Mouse (Mus musculus): Measurements from ENCODE around the gene Slc9a8. TPM values are rescaled to one million over a fixed set of nuclear protein-coding genes. Genes with fewer than 3 reads are reported as not detected.

The Slc9a8 gene
- polyA plus RNA-seq, 1 experiment from 2014 or later = 23.9 TPM

- no peak overlapping the region for H3K9ac ChIP-seq (ENCODE audit: low read length)
Measured at GRCm38 (mm10) chr2:167459071-167459865, 37.8 kb downstream of the Slc9a8 start.

GRCm38 (mm10) chr2:167462954-167463353 lies 41.4 kb downstream of the Slc9a8 start:
- H3K4me2 ChIP-seq (ENCODE audit: low read depth, low read length, severe bottlenecking) = no peak overlapping the region
- no peaks in the 10 kb centered on the region for H3K4me1 ChIP-seq (replicated peaks; ENCODE audit: control insufficient read depth, insufficient read depth, low read length)
- no peak overlapping the region for H3K9ac ChIP-seq (ENCODE audit: low read length)
- H3K27me3 ChIP-seq (ENCODE audit: control insufficient read depth, insufficient read depth, low read length) = no peaks in the 10 kb centered on the region
- no peak overlapping the region for H3K4me3 ChIP-seq (ENCODE audit: low read depth, low read length)
- peaks cover 6% of the 10 kb centered on the region; the same call in 1 of the 2 replicates for H3K36me3 ChIP-seq (ENCODE audit: control insufficient read depth, insufficient read depth, low read length)
- H3K27ac ChIP-seq (ENCODE audit: low read depth, low read length) = no peak overlapping the region
- 71% methylated on average over 6 of the region's 6 CpGs for WGBS
- ATAC-seq (replicated peaks; ENCODE audit: low FRiP score) (no peak), DNase-seq (ENCODE audit: low spot score) (peak; percentile 77)
- H3K9me3 ChIP-seq (ENCODE audit: control insufficient read depth, low read length) = no peaks in the 10 kb centered on the region

More at GRCm38 (mm10) chr2:167459071-167459865, 37.8 kb downstream of the Slc9a8 start:
- Histone ChIP-seq H3K9me3 (ENCODE audit: control insufficient read depth, low read length) (no peaks in the 10 kb centered on the region), H3K4me3 (ENCODE audit: low read depth, low read length) (no peak overlapping the region), H3K27ac (ENCODE audit: low read depth, low read length) (no peak overlapping the region), H3K4me2 (ENCODE audit: low read depth, low read length, severe bottlenecking) (no peak overlapping the region), H3K4me1 (replicated peaks; ENCODE audit: control insufficient read depth, insufficient read depth, low read length) (no peaks in the 10 kb centered on the region), H3K27me3 (ENCODE audit: control insufficient read depth, insufficient read depth, low read length) (no peaks in the 10 kb centered on the region), H3K36me3 (ENCODE audit: control insufficient read depth, insufficient read depth, low read length) (no peaks in the 10 kb centered on the region; the same call in 1 of the 2 replicates)
- WGBS = 93% methylated on average over 6 of the region's 6 CpGs
- ATAC-seq (replicated peaks; ENCODE audit: low FRiP score) (no peak), DNase-seq (ENCODE audit: low spot score) (no peak)

- 89% methylated on average over 5 of the region's 5 CpGs for WGBS
- no peaks in the 10 kb centered on the region for H3K4me1 ChIP-seq (replicated peaks; ENCODE audit: control insufficient read depth, insufficient read depth, low read length)
- no peak overlapping the region for H3K27ac ChIP-seq (ENCODE audit: low read depth, low read length)
- H3K27me3 ChIP-seq (ENCODE audit: control insufficient read depth, insufficient read depth, low read length) = no peaks in the 10 kb centered on the region
- DNase-seq (ENCODE audit: low spot score) = no peak
- H3K4me2 ChIP-seq (ENCODE audit: low read depth, low read length, severe bottlenecking) = no peak overlapping the region
- ATAC-seq (replicated peaks; ENCODE audit: low FRiP score) = no peak
- H3K9ac ChIP-seq (ENCODE audit: low read length) = no peak overlapping the region
- H3K4me3 ChIP-seq (ENCODE audit: low read depth, low read length) = no peak overlapping the region
- H3K36me3 ChIP-seq (ENCODE audit: control insufficient read depth, insufficient read depth, low read length) = peaks cover 6% of the 10 kb centered on the region; the same call in 1 of the 2 replicates
- no peaks in the 10 kb centered on the region for H3K9me3 ChIP-seq (ENCODE audit: control insufficient read depth, low read length)
Measured at GRCm38 (mm10) chr2:167463802-167464201, 42.3 kb downstream of the Slc9a8 start.

GRCm38 (mm10) chr2:167465951-167466350 lies 44.4 kb downstream of the Slc9a8 start:
- DNase-seq (ENCODE audit: low spot score) (no peak), ATAC-seq (replicated peaks; ENCODE audit: low FRiP score) (no peak)
- WGBS = 92% methylated on average over 3 of the region's 3 CpGs
- Histone ChIP-seq H3K27me3 (ENCODE audit: control insufficient read depth, insufficient read depth, low read length) (no peaks in the 10 kb centered on the region), H3K9me3 (ENCODE audit: control insufficient read depth, low read length) (no peaks in the 10 kb centered on the region), H3K9ac (ENCODE audit: low read length) (no peak overlapping the region), H3K36me3 (ENCODE audit: control insufficient read depth, insufficient read depth, low read length) (peaks cover 6% of the 10 kb centered on the region; the same call in 1 of the 2 replicates), H3K4me2 (ENCODE audit: low read depth, low read length, severe bottlenecking) (no peak overlapping the region), H3K27ac (ENCODE audit: low read depth, low read length) (no peak overlapping the region), H3K4me3 (ENCODE audit: low read depth, low read length) (no peak overlapping the region), H3K4me1 (replicated peaks; ENCODE audit: control insufficient read depth, insufficient read depth, low read length) (no peaks in the 10 kb centered on the region)

GRCm38 (mm10) chr2:167467214-167467613 lies 45.7 kb downstream of the Slc9a8 start:
- 86% methylated on average over 5 of the region's 5 CpGs for WGBS
- H3K9ac ChIP-seq (ENCODE audit: low read length) = no peak overlapping the region
- peaks cover 10% of the 10 kb centered on the region; the same call in 1 of the 2 replicates for H3K36me3 ChIP-seq (ENCODE audit: control insufficient read depth, insufficient read depth, low read length)
- H3K27me3 ChIP-seq (ENCODE audit: control insufficient read depth, insufficient read depth, low read length) = no peaks in the 10 kb centered on the region
- no peak overlapping the region for H3K27ac ChIP-seq (ENCODE audit: low read depth, low read length)
- no peaks in the 10 kb centered on the region for H3K4me1 ChIP-seq (replicated peaks; ENCODE audit: control insufficient read depth, insufficient read depth, low read length)
- DNase-seq (ENCODE audit: low spot score) (no peak), ATAC-seq (replicated peaks; ENCODE audit: low FRiP score) (no peak)
- no peaks in the 10 kb centered on the region for H3K9me3 ChIP-seq (ENCODE audit: control insufficient read depth, low read length)
- H3K4me3 ChIP-seq (ENCODE audit: low read depth, low read length) = no peak overlapping the region
- no peak overlapping the region for H3K4me2 ChIP-seq (ENCODE audit: low read depth, low read length, severe bottlenecking)

GRCm38 (mm10) chr2:167468444-167468843 lies 46.9 kb downstream of the Slc9a8 start:
- H3K27ac ChIP-seq (ENCODE audit: low read depth, low read length) = no peak overlapping the region
- 84% methylated on average over 6 of the region's 6 CpGs for WGBS
- H3K4me2 ChIP-seq (ENCODE audit: low read depth, low read length, severe bottlenecking) = no peak overlapping the region
- H3K4me3 ChIP-seq (ENCODE audit: low read depth, low read length) = no peak overlapping the region
- H3K27me3 ChIP-seq (ENCODE audit: control insufficient read depth, insufficient read depth, low read length) = no peaks in the 10 kb centered on the region
- DNase-seq (ENCODE audit: low spot score) (no peak), ATAC-seq (replicated peaks; ENCODE audit: low FRiP score) (no peak)
- no peaks in the 10 kb centered on the region for H3K4me1 ChIP-seq (replicated peaks; ENCODE audit: control insufficient read depth, insufficient read depth, low read length)
- no peak overlapping the region for H3K9ac ChIP-seq (ENCODE audit: low read length)
- peaks cover 12% of the 10 kb centered on the region; the same call in 1 of the 2 replicates for H3K36me3 ChIP-seq (ENCODE audit: control insufficient read depth, insufficient read depth, low read length)
- H3K9me3 ChIP-seq (ENCODE audit: control insufficient read depth, low read length) = no peaks in the 10 kb centered on the region

- Histone ChIP-seq H3K4me1 (replicated peaks; ENCODE audit: control insufficient read depth, insufficient read depth, low read length) (no peaks in the 10 kb centered on the region), H3K9ac (ENCODE audit: low read length) (no peak overlapping the region), H3K27me3 (ENCODE audit: control insufficient read depth, insufficient read depth, low read length) (no peaks in the 10 kb centered on the region), H3K4me2 (ENCODE audit: low read depth, low read length, severe bottlenecking) (no peak overlapping the region), H3K36me3 (ENCODE audit: control insufficient read depth, insufficient read depth, low read length) (peaks cover 9% of the 10 kb centered on the region; the same call in 1 of the 2 replicates), H3K9me3 (ENCODE audit: control insufficient read depth, low read length) (no peaks in the 10 kb centered on the region), H3K27ac (ENCODE audit: low read depth, low read length) (no peak overlapping the region), H3K4me3 (ENCODE audit: low read depth, low read length) (no peak overlapping the region)
- ATAC-seq (replicated peaks; ENCODE audit: low FRiP score) (no peak), DNase-seq (ENCODE audit: low spot score) (no peak)
- 90% methylated on average over 3 of the region's 3 CpGs for WGBS
Measured at GRCm38 (mm10) chr2:167470611-167471010, 49.1 kb downstream of the Slc9a8 start.

GRCm38 (mm10) chr2:167471585-167471984 lies 50.1 kb downstream of the Slc9a8 start:
- Histone ChIP-seq H3K4me3 (ENCODE audit: low read depth, low read length) (no peak overlapping the region), H3K9ac (ENCODE audit: low read length) (no peak overlapping the region), H3K27ac (ENCODE audit: low read depth, low read length) (no peak overlapping the region), H3K9me3 (ENCODE audit: control insufficient read depth, low read length) (no peaks in the 10 kb centered on the region), H3K27me3 (ENCODE audit: control insufficient read depth, insufficient read depth, low read length) (no peaks in the 10 kb centered on the region), H3K36me3 (ENCODE audit: control insufficient read depth, insufficient read depth, low read length) (peaks cover 7% of the 10 kb centered on the region; the same call in 1 of the 2 replicates), H3K4me1 (replicated peaks; ENCODE audit: control insufficient read depth, insufficient read depth, low read length) (peaks cover 8% of the 10 kb centered on the region), H3K4me2 (ENCODE audit: low read depth, low read length, severe bottlenecking) (no peak overlapping the region)
- ATAC-seq (replicated peaks; ENCODE audit: low FRiP score) (no peak), DNase-seq (ENCODE audit: low spot score) (no peak)
- WGBS = 89% methylated on average over 6 of the region's 6 CpGs

- Histone ChIP-seq H3K27me3 (ENCODE audit: control insufficient read depth, insufficient read depth, low read length) (no peaks in the 10 kb centered on the region), H3K4me3 (ENCODE audit: low read depth, low read length) (no peak overlapping the region), H3K9me3 (ENCODE audit: control insufficient read depth, low read length) (no peaks in the 10 kb centered on the region), H3K4me2 (ENCODE audit: low read depth, low read length, severe bottlenecking) (no peak overlapping the region), H3K9ac (ENCODE audit: low read length) (no peak overlapping the region), H3K36me3 (ENCODE audit: control insufficient read depth, insufficient read depth, low read length) (peaks cover 7% of the 10 kb centered on the region; the same call in 1 of the 2 replicates), H3K27ac (ENCODE audit: low read depth, low read length) (no peak overlapping the region), H3K4me1 (replicated peaks; ENCODE audit: control insufficient read depth, insufficient read depth, low read length) (peaks cover 12% of the 10 kb centered on the region)
- DNase-seq (ENCODE audit: low spot score) = no peak
- no peak for ATAC-seq (replicated peaks; ENCODE audit: low FRiP score)
- WGBS = 96% methylated on average over 6 of the region's 6 CpGs
Measured at GRCm38 (mm10) chr2:167474218-167474617, 52.7 kb downstream of the Slc9a8 start.
